Mouse (Mus musculus) lung, embryonic 14.5 days (tissue): ENCODE data around the gene Ccnd3. TPM values are rescaled to one million over a fixed set of nuclear protein-coding genes. Genes with fewer than 3 reads are reported as not detected.

ENCODE experiments used
- ATAC-seq: fragments of 200-750 bp; cut with Nextera tagmentation; 2 replicates; pipeline ENCODE4 v1.8.0; 2017; ENCODE audit warnings: mild to moderate bottlenecking, moderate TSS enrichment, moderate library complexity; ENCODE audit not compliant: insufficient read depth
- DNase-seq: peaks from one replicate; pipeline ENCODE4 v3.0.0-alpha.2; 2015
- H3K27ac ChIP-seq: fragments of 300-500 bp; sonication (generic); 2 replicates; pipeline ENCODE4 v1.5.1; 2014; ENCODE audit warnings: low read depth, mild to moderate bottlenecking, moderate library complexity
- H3K27me3 ChIP-seq: fragments of 300-500 bp; sonication (generic); 2 replicates; pipeline ENCODE4 v1.6.1; 2014; ENCODE audit warnings: low read length, control low read depth; ENCODE audit not compliant: insufficient read depth
- H3K36me3 ChIP-seq: fragments of 300-500 bp; sonication (generic); 2 replicates; pipeline ENCODE4 v1.6.1; 2014; ENCODE audit warnings: control low read depth; ENCODE audit not compliant: insufficient read depth
- H3K4me1 ChIP-seq: fragments of 300-500 bp; sonication (generic); 2 replicates; pipeline ENCODE4 v1.6.1; 2014; ENCODE audit warnings: antibody characterized with exemption, control low read depth; ENCODE audit not compliant: insufficient read depth
- H3K4me2 ChIP-seq: fragments of 300-500 bp; sonication (generic); 2 replicates; pipeline ENCODE4 v1.6.1; 2014; ENCODE audit warnings: mild to moderate bottlenecking
- H3K4me3 ChIP-seq: fragments of 300-500 bp; sonication (generic); 2 replicates; pipeline ENCODE4 v1.5.1; 2014; ENCODE audit warnings: low read depth, low read length
- H3K9ac ChIP-seq: fragments of 300-500 bp; sonication (generic); 2 replicates; pipeline ENCODE4 v1.6.1; 2014
- H3K9me3 ChIP-seq: fragments of 300-500 bp; sonication (generic); 2 replicates; pipeline ENCODE4 v1.6.1; 2016; ENCODE audit warnings: low read depth, low read length, control low read depth
- CTCF ChIP-seq: IDR thresholded peaks from 2 replicates; pipeline ENCODE4 v1.5.1; 2016; ENCODE audit warnings: antibody characterized with exemption, low read depth
- WGBS: fragments of 180-500 bp; shearing (Covaris S2); extraction: QIAGEN DNeasy Blood & Tissue Kit; methylation state at CpG from one replicate; pipeline ENCODE4 v1.1.7; 2014; 5-methylcytosine and 5-hydroxymethylcytosine counted together
- polyA plus RNA-seq: library from polyadenylated mRNA; unstranded; fragments of >200 nt; fragmentation: Nextera tagmentation; extraction: Ambion mirVana; gene quantifications from 2 replicates; pipeline ENCODE4 v1.2.1, GENCODE M21; 2014

Gene Ccnd3
- polyA plus RNA-seq, 1 experiment from 2014 or later: 308 TPM

- no peak overlapping the region for H3K9ac ChIP-seq
- H3K27ac ChIP-seq: no peak overlapping the region; the same call in 1 of the 2 replicates
- ATAC-seq (no peak), DNase-seq (no peak)
- H3K36me3 ChIP-seq: peaks cover 95% of the 10 kb centered on the region
- no peaks in the 10 kb centered on the region for H3K9me3 ChIP-seq
- no peak overlapping the region for H3K4me2 ChIP-seq
- no peaks in the 10 kb centered on the region for H3K27me3 ChIP-seq
- TF ChIP-seq CTCF: no peak
- H3K4me3 ChIP-seq: no peak overlapping the region
- H3K4me1 ChIP-seq: peaks cover 6% of the 10 kb centered on the region
- 84% methylated on average over 10 of the region's 10 CpGs for WGBS
These were observed 96.5 kb downstream of the Ccnd3 start for GRCm38 (mm10) chr17:47601389-47601755.

- ATAC-seq (no peak), DNase-seq (no peak)
- no peak for TF ChIP-seq CTCF
- 91% methylated on average over 11 of the region's 11 CpGs for WGBS
- Histone ChIP-seq H3K4me2 (no peak overlapping the region), H3K4me3 (no peak overlapping the region), H3K27me3 (no peaks in the 10 kb centered on the region), H3K36me3 (peaks cover 95% of the 10 kb centered on the region), H3K9me3 (no peaks in the 10 kb centered on the region), H3K9ac (no peak overlapping the region), H3K4me1 (no peaks in the 10 kb centered on the region), H3K27ac (no peak overlapping the region)
These were observed 97.4 kb downstream of the Ccnd3 start for GRCm38 (mm10) chr17:47602289-47602688.

GRCm38 (mm10) chr17:47606220-47606619 is 101.4 kb downstream of the Ccnd3 start:
- peaks cover 77% of the 10 kb centered on the region for H3K36me3 ChIP-seq
- no peak overlapping the region for H3K4me3 ChIP-seq
- ATAC-seq (no peak), DNase-seq (peak; percentile 51)
- H3K27me3 ChIP-seq: no peaks in the 10 kb centered on the region
- no peak overlapping the region for H3K4me2 ChIP-seq
- 66% methylated on average over 5 of the region's 5 CpGs for WGBS
- H3K4me1 ChIP-seq: peaks cover 4% of the 10 kb centered on the region
- no peak overlapping the region for H3K27ac ChIP-seq
- H3K9me3 ChIP-seq: no peaks in the 10 kb centered on the region
- no peak overlapping the region for H3K9ac ChIP-seq
- peak; percentile 47 for TF ChIP-seq CTCF

- H3K27me3 ChIP-seq: no peaks in the 10 kb centered on the region
- WGBS: 89% methylated on average over 4 of the region's 4 CpGs
- DNase-seq (no peak), ATAC-seq (no peak)
- H3K27ac ChIP-seq: no peak overlapping the region
- no peak overlapping the region for H3K4me2 ChIP-seq
- H3K36me3 ChIP-seq: peaks cover 61% of the 10 kb centered on the region
- no peaks in the 10 kb centered on the region for H3K9me3 ChIP-seq
- no peak for TF ChIP-seq CTCF
- H3K4me1 ChIP-seq: peaks cover 4% of the 10 kb centered on the region
- H3K9ac ChIP-seq: no peak overlapping the region
- peak overlapping the region; percentile 9; the same call in 1 of the 2 replicates for H3K4me3 ChIP-seq
These were observed 104.3 kb downstream of the Ccnd3 start for GRCm38 (mm10) chr17:47609182-47609581.

- Histone ChIP-seq H3K27ac (peak within 1 kb of the TSS; percentile 76), H3K4me1 (peaks cover 4% of the 10 kb centered on the region), H3K4me2 (peak within 1 kb of the TSS; percentile 68), H3K4me3 (peak within 1 kb of the TSS; percentile 78), H3K9ac (peak within 1 kb of the TSS; percentile 71), H3K36me3 (peaks cover 57% of the 10 kb centered on the region), H3K9me3 (no peaks in the 10 kb centered on the region), H3K27me3 (no peaks in the 10 kb centered on the region)
- DNase-seq (peak; percentile 99), ATAC-seq (peak; percentile 93)
- peak; percentile 89 for TF ChIP-seq CTCF
- WGBS: under 1% methylated on average over 59 of the region's 59 CpGs
These were observed 106.2 kb downstream of the Ccnd3 start, which contains the start of the genes Bysl, Med20 and Gm20517 for GRCm38 (mm10) chr17:47610849-47611660. Gene Bysl, minus strand, starts transcription at chr17:47611492. Gene Med20, plus strand, starts transcription at chr17:47611582. Gene Gm20517, plus strand, starts transcription at chr17:47611589.

GRCm38 (mm10) chr17:47611661-47611982 is 106.8 kb downstream of the Ccnd3 start:
- peaks cover 54% of the 10 kb centered on the region for H3K36me3 ChIP-seq
- H3K9me3 ChIP-seq: no peaks in the 10 kb centered on the region
- peaks cover 4% of the 10 kb centered on the region for H3K4me1 ChIP-seq
- peak overlapping the region; percentile 78 for H3K4me3 ChIP-seq
- peak overlapping the region; percentile 68 for H3K4me2 ChIP-seq
- ATAC-seq (no peak), DNase-seq (no peak)
- peak overlapping the region; percentile 71 for H3K9ac ChIP-seq
- H3K27me3 ChIP-seq: no peaks in the 10 kb centered on the region
- WGBS: 0% methylated on average over 13 of the region's 13 CpGs
- no peak overlapping the region for H3K27ac ChIP-seq
- no peak for TF ChIP-seq CTCF

- Histone ChIP-seq H3K9ac (no peak overlapping the region), H3K36me3 (peaks cover 46% of the 10 kb centered on the region), H3K4me1 (peaks cover 4% of the 10 kb centered on the region), H3K27ac (no peak overlapping the region), H3K27me3 (no peaks in the 10 kb centered on the region), H3K4me2 (no peak overlapping the region), H3K9me3 (no peaks in the 10 kb centered on the region), H3K4me3 (no peak overlapping the region)
- peak; percentile 31 for DNase-seq
- no peak for ATAC-seq
- 81% methylated on average over 1 of the region's 1 CpGs for WGBS
- peak; percentile 62 for TF ChIP-seq CTCF
These were observed 109.2 kb downstream of the Ccnd3 start for GRCm38 (mm10) chr17:47614018-47614417.
